Mouse (Mus musculus) liver, adult 2 months (tissue): ENCODE data around the gene Klrb1. TPM values are rescaled to one million over a fixed set of nuclear protein-coding genes. Genes with fewer than 3 reads are reported as not detected.
A peak's percentile ranks its signal among the peaks of the same experiment; 100 is the strongest.

Experiments used
- DNase-seq: peaks from one replicate; pipeline ENCODE4 v3.0.0-alpha.2; 2011; ENCODE audit warnings: low read depth, low spot score; ENCODE audit errors: extremely low read depth
- H3K27ac ChIP-seq: fragments of 200-500 bp; replicated peaks from 2 replicates; pipeline ENCODE4 v1.5.1; 2012; ENCODE audit warnings: low read depth, mild to moderate bottlenecking, control low read depth, inconsistent platforms, low read length; ENCODE audit not compliant: insufficient read depth
- H3K27me3 ChIP-seq: fragments of 200-500 bp; 2 replicates; pipeline ENCODE4 v1.6.1; 2012; ENCODE audit warnings: mild to moderate bottlenecking, moderate library complexity, low read length, inconsistent platforms; ENCODE audit not compliant: control insufficient read depth, insufficient read depth
- H3K36me3 ChIP-seq: fragments of 200-500 bp; 2 replicates; pipeline ENCODE4 v1.6.1; 2012; ENCODE audit warnings: low read length, inconsistent platforms; ENCODE audit not compliant: control insufficient read depth, insufficient read depth
- H3K4me1 ChIP-seq: fragments of 200-500 bp; 2 replicates; pipeline ENCODE4 v1.6.1; 2011; ENCODE audit warnings: low read length; ENCODE audit not compliant: control insufficient read depth, insufficient read depth
- H3K4me3 ChIP-seq: fragments of 200-500 bp; 2 replicates; pipeline ENCODE4 v1.5.1; 2011; ENCODE audit warnings: low read depth, mild to moderate bottlenecking, control low read depth, low read length, moderate library complexity; ENCODE audit not compliant: insufficient read depth
- H3K79me2 ChIP-seq: fragments of 200-500 bp; 2 replicates; pipeline ENCODE4 v1.6.1; 2012; ENCODE audit warnings: inconsistent platforms, mild to moderate bottlenecking, low read length, moderate library complexity; ENCODE audit not compliant: control insufficient read depth, insufficient read depth
- H3K9ac ChIP-seq: fragments of 200-500 bp; 2 replicates; pipeline ENCODE4 v1.6.1; 2012; ENCODE audit warnings: low read depth, mild to moderate bottlenecking, control low read depth, inconsistent platforms, low read length
- CTCF ChIP-seq: fragments of 200-500 bp; IDR thresholded peaks from 2 replicates; pipeline ENCODE4 v1.5.1; 2011; ENCODE audit warnings: low read depth, low read length, control low read depth
- POLR2A ChIP-seq: fragments of 200-500 bp; IDR thresholded peaks from 2 replicates; pipeline ENCODE4 v1.6.1; 2011; ENCODE audit warnings: low read length, control low read depth; ENCODE audit not compliant: insufficient read depth; ENCODE audit errors: extremely low read depth
- WGBS: fragments of 180-500 bp; shearing (Covaris S2); methylation state at CpG from one replicate; pipeline ENCODE4 v1.1.7; 2018; 5-methylcytosine and 5-hydroxymethylcytosine counted together
- polyA plus RNA-seq: library from polyadenylated mRNA; depleted of rRNA; stranded (reverse); fragments of >200 nt; gene quantifications from 2 replicates; pipeline ENCODE4 v1.2.3, GENCODE M21; 2012
- total RNA-seq: library from RNA; depleted of rRNA; stranded (reverse); fragments of >200 nt; gene quantifications from 2 replicates; pipeline ENCODE4 v1.2.3, GENCODE M21; 2014

The Klrb1 gene
- total and polyA plus RNA-seq, 2 experiments, result not detected

DNA sequence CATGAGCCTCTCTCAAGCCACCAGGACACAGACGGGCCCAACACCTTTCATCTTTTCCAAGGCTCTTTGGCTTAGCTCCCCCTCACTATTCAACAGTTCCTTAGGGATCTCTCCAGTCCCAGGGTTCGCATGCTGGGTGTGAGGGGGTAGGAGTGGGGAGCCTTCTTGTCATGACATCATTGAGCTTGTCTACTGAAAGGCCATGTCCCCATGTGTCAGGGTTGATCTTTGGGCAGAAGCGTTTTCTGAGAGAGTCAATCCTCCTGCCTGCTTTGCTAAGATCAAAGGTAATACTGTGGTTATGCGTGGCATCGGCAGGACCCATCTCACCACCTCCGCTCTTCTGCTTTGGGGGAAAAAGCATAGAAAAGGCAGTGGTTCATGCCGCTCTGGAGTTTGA, 14.6 kb upstream of the Klrb1 start:
- H3K9ac ChIP-seq, result no peak overlapping the region
- no peak overlapping the region for H3K27ac ChIP-seq
- no peaks in the 10 kb centered on the region for H3K4me1 ChIP-seq
- no peaks in the 10 kb centered on the region for H3K36me3 ChIP-seq
- no peak overlapping the region for H3K4me3 ChIP-seq
- H3K27me3 ChIP-seq, result no peaks in the 10 kb centered on the region
- H3K79me2 ChIP-seq, result no peaks in the 10 kb centered on the region
- no peak for TF ChIP-seq CTCF
- no peak for TF ChIP-seq POLR2A
- DNase-seq, result no peak
- WGBS, result 91% methylated on average over 7 of the region's 7 CpGs

DNA sequence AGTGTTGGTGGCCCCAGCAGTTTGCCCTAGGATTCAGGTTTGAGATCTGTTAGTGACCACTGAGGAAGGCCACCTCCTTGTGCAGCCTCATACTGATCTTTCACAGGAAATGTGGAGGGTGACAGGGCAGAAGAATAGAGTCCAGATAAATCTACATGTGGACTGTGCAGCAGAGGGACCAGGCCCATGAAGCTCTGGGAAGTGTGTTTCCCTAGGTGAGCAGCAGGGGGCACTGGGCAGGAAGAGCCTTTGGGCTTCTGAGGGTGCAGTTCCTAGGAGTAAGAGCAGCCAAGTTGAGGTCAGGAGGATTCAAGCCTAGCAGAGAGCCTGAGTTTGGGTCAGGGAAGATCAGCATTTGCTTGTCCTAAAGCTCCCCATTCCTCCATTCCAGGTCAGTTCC, 13.2 kb upstream of the Klrb1 start:
- Histone ChIP-seq H3K36me3 (no peaks in the 10 kb centered on the region), H3K9ac (no peak overlapping the region), H3K4me1 (no peaks in the 10 kb centered on the region), H3K79me2 (no peaks in the 10 kb centered on the region), H3K27ac (no peak overlapping the region), H3K4me3 (no peak overlapping the region), H3K27me3 (no peaks in the 10 kb centered on the region)
- no peak for TF ChIP-seq POLR2A
- peak; percentile 88 for TF ChIP-seq CTCF
- DNase-seq, result peak; percentile 56

DNA sequence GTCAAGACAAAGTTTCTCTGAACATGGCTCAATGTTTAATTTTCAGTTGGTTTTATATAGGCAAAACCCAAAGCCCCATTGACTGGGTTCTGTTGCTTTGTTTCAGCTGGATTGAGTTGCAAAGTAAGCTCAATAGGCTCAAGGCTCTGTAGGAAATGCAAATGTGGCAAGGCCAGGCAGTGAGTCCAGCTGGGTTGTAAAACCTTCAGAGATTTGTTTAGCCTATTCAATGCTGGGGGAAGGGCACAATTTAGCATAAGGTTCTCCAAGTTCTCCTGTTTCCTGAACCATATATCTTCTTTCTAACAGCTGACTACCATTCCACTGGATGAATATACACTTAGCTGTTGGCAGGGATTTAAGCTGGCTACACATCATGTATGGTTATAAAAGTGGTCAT, 12.0 kb upstream of the Klrb1 start:
- H3K9ac ChIP-seq, result no peak overlapping the region
- no peaks in the 10 kb centered on the region for H3K27me3 ChIP-seq
- no peak for TF ChIP-seq POLR2A
- TF ChIP-seq CTCF, result no peak
- DNase-seq, result no peak
- no peaks in the 10 kb centered on the region for H3K36me3 ChIP-seq
- no peaks in the 10 kb centered on the region for H3K4me1 ChIP-seq
- no peaks in the 10 kb centered on the region for H3K79me2 ChIP-seq
- no peak overlapping the region for H3K4me3 ChIP-seq
- no peak overlapping the region for H3K27ac ChIP-seq

DNA sequence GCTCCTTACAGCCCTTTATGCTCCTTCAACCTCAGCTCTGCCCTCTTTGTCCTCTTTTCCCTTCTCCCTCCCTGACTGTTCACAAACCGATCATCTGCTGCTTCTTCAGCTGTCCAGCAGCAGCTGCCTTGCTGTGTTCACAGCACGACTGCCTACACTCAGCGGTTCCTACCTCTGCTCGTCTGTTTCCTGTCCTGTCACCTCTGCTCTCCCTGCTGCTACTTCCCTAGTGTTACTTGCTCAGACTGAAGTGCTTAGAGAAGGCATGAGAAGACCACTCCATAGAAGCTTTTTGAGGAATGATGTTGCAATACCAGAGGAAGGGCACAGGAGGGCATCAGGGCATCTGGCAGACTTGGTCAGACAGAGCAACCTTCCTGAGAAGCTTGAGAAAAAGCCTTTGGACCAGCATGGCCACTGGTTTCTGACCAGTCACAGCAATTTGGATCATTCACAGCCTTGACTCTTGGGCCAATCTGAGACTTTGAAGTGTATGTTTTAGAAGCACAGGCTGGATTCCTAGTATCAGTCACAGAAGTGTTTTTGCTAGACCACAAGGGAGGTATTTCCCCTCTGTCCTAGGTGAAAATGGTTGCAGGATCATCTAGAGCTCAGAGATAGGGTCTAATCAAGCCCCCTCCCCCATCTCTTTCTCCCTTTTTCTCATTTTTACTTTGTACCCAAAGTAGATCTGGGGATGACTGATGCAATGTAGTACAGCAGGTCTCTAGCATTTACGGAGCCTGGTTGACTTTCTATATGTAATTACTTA, 11.2 kb upstream of the Klrb1 start:
- no peak overlapping the region for H3K9ac ChIP-seq
- no peak overlapping the region for H3K27ac ChIP-seq
- H3K79me2 ChIP-seq, result no peaks in the 10 kb centered on the region
- no peak for DNase-seq
- no peaks in the 10 kb centered on the region for H3K4me1 ChIP-seq
- no peaks in the 10 kb centered on the region for H3K36me3 ChIP-seq
- WGBS, result 79% methylated on average over 5 of the region's 5 CpGs
- no peaks in the 10 kb centered on the region for H3K27me3 ChIP-seq
- H3K4me3 ChIP-seq, result no peak overlapping the region
- TF ChIP-seq POLR2A (no peak), CTCF (no peak)

DNA sequence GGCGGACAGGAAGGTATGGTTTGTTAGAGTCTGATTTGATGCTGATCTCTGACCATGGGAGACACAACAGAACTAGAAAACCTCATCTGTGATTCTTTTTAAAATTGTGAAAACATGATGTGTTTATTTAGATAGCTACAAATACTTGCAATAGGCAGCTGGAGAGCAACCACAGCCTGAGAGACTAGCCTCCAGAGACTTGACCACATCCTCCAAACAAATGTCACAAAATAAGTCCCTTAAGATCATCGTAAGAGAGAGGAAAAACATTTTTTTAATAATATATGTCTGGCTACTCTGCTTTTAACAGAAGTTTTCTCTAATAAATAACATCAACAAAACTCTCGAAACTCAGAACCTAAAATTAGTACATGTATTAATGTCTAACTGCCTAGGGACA, 9.2 kb upstream of the Klrb1 start:
- Histone ChIP-seq H3K36me3 (no peaks in the 10 kb centered on the region), H3K4me3 (no peak overlapping the region), H3K27me3 (no peaks in the 10 kb centered on the region), H3K27ac (no peak overlapping the region), H3K9ac (no peak overlapping the region), H3K79me2 (no peaks in the 10 kb centered on the region), H3K4me1 (no peaks in the 10 kb centered on the region)
- TF ChIP-seq CTCF, result no peak
- no peak for TF ChIP-seq POLR2A
- DNase-seq, result no peak
- 87% methylated on average over 3 of the region's 3 CpGs for WGBS

DNA sequence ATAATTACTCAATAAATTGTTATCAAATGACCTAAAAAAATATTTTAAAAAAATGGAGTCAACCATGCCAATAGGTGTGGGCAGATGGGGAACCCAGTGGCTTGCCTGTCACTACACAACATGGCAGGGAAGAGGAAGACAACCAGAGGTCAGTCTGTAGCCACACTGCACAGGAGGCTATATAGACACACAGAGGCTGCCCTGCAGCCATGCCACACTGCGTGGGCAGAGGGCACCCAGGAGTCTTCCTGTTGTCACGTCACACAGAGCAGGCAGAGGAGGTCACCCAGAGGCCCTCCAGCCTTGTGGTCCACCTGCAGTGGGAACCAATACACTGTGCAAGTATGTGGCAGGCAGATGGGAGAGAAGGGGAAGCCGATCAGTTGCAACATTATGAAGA, 21.2 kb downstream of the Klrb1 start:
- no peak for DNase-seq
- H3K27ac ChIP-seq, result no peak overlapping the region
- 90% methylated on average over 3 of the region's 3 CpGs for WGBS
- H3K4me3 ChIP-seq, result no peak overlapping the region
- no peaks in the 10 kb centered on the region for H3K36me3 ChIP-seq
- TF ChIP-seq POLR2A, result no peak
- no peak for TF ChIP-seq CTCF
- H3K79me2 ChIP-seq, result no peaks in the 10 kb centered on the region
- no peak overlapping the region for H3K9ac ChIP-seq
- H3K27me3 ChIP-seq, result no peaks in the 10 kb centered on the region
- no peaks in the 10 kb centered on the region for H3K4me1 ChIP-seq
